Mouse (Mus musculus) left cerebral cortex, adult 18-20 months (tissue): Measurements from ENCODE around the gene Dmc1. TPM values are rescaled to one million over a fixed set of nuclear protein-coding genes. Genes with fewer than 3 reads are reported as not detected.

Experiments used
- DNase-seq, 2 experiments: peaks; one replicate each; pipeline ENCODE4 v3.0.0; 2021 to 2022; ENCODE audit warnings: low spot score in 2 of 2, mixed read lengths in 1 of 2
- total RNA-seq, 2 experiments: library from RNA; stranded (reverse); gene quantifications; 2 replicates each; pipeline ENCODE4 v1.2.3; 2021

Dmc1 gene
- total RNA-seq, 2 experiments from 2014 or later: 0.37 to 0.53 TPM

GRCm38 (mm10) chr15:79575543-79576222 lies 29.2 kb downstream of the Dmc1 start:
- DNase-seq: peak in 1 of 2 experiments; percentile 6

GRCm38 (mm10) chr15:79562417-79562816 lies 42.5 kb downstream of the Dmc1 start:
- DNase-seq: peak; percentile 36 to 59

GRCm38 (mm10) chr15:79559649-79560048 lies 45.3 kb downstream of the Dmc1 start:
- DNase-seq: no peak

- DNase-seq: no peak
These were observed 52.3 kb downstream of the Dmc1 start for GRCm38 (mm10) chr15:79552566-79552965.

GRCm38 (mm10) chr15:79548226-79548625 lies 56.7 kb downstream of the Dmc1 start:
- no peak for DNase-seq

- DNase-seq: no peak
These were observed 57.6 kb downstream of the Dmc1 start for GRCm38 (mm10) chr15:79547289-79547820.

- peak; percentile 99 for DNase-seq
These were observed 58.3 kb downstream of the Dmc1 start, which contains the start of gene Ddx17 for GRCm38 (mm10) chr15:79546410-79547288. Gene Ddx17 (minus strand): TSS chr15:79546741.

- peak in 1 of 2 experiments; percentile 51 for DNase-seq
These were observed 58.9 kb downstream of the Dmc1 start for GRCm38 (mm10) chr15:79545921-79546399.

GRCm38 (mm10) chr15:79545496-79545895 lies 59.4 kb downstream of the Dmc1 start:
- DNase-seq: no peak

GRCm38 (mm10) chr15:79543968-79544367 lies 60.9 kb downstream of the Dmc1 start:
- no peak for DNase-seq

- no peak for DNase-seq
These were observed 71.1 kb downstream of the Dmc1 start for GRCm38 (mm10) chr15:79533796-79534195.

- no peak for DNase-seq
These were observed 75.0 kb downstream of the Dmc1 start for GRCm38 (mm10) chr15:79529935-79530334.

- DNase-seq: no peak
These were observed 76.8 kb downstream of the Dmc1 start for GRCm38 (mm10) chr15:79527991-79528639.

- no peak for DNase-seq
These were observed 77.7 kb downstream of the Dmc1 start for GRCm38 (mm10) chr15:79527192-79527591.

- DNase-seq: no peak
These were observed 78.7 kb downstream of the Dmc1 start for GRCm38 (mm10) chr15:79525979-79526768.

- DNase-seq: no peak
These were observed 79.3 kb downstream of the Dmc1 start for GRCm38 (mm10) chr15:79525564-79525963.

- no peak for DNase-seq
These were observed 85.3 kb downstream of the Dmc1 start for GRCm38 (mm10) chr15:79519400-79520220.

- DNase-seq: no peak
These were observed 86.3 kb downstream of the Dmc1 start for GRCm38 (mm10) chr15:79518571-79518970.

- DNase-seq: no peak
These were observed 87.2 kb downstream of the Dmc1 start for GRCm38 (mm10) chr15:79517710-79518109.
